Mouse (Mus musculus): ENCODE data around the gene Hacd1.

Gene Hacd1

GRCm38 (mm10) chr2:14005121-14005520, 50.8 kb downstream of the Hacd1 start:
- no peak for DNase-seq (ENCODE audit: low read depth, low spot score)

GRCm38 (mm10) chr2:13960136-13960535, 95.8 kb downstream of the Hacd1 start:
- DNase-seq (ENCODE audit: low read depth, low spot score): no peak

GRCm38 (mm10) chr2:13956463-13956862, 99.5 kb downstream of the Hacd1 start:
- no peak for DNase-seq (ENCODE audit: low read depth, low spot score)

GRCm38 (mm10) chr2:13938118-13938517, 117.8 kb downstream of the Hacd1 start:
- DNase-seq (ENCODE audit: low read depth, low spot score): peak; percentile 40

- no peak for DNase-seq (ENCODE audit: low read depth, low spot score)
Observed at GRCm38 (mm10) chr2:13935343-13935742, 120.6 kb downstream of the Hacd1 start.

- no peak for DNase-seq (ENCODE audit: low read depth, low spot score)
Observed at GRCm38 (mm10) chr2:13932253-13932652, 123.7 kb downstream of the Hacd1 start.

GRCm38 (mm10) chr2:13930724-13931123, 125.2 kb downstream of the Hacd1 start:
- no peak for DNase-seq (ENCODE audit: low read depth, low spot score)

GRCm38 (mm10) chr2:13888568-13888967, 167.4 kb downstream of the Hacd1 start:
- no peak for DNase-seq (ENCODE audit: low read depth, low spot score)

- DNase-seq (ENCODE audit: low read depth, low spot score): peak; percentile 17
Observed at GRCm38 (mm10) chr2:13857461-13857860, 198.5 kb downstream of the Hacd1 start.

- DNase-seq (ENCODE audit: low read depth, low spot score): peak; percentile 52
Observed at GRCm38 (mm10) chr2:13855510-13855909, 200.4 kb downstream of the Hacd1 start.

- DNase-seq (ENCODE audit: low read depth, low spot score): no peak
Observed at GRCm38 (mm10) chr2:13836310-13836709, 219.6 kb downstream of the Hacd1 start.

GRCm38 (mm10) chr2:13834989-13835388, 220.9 kb downstream of the Hacd1 start:
- DNase-seq (ENCODE audit: low read depth, low spot score): no peak

GRCm38 (mm10) chr2:13816645-13817044, 239.3 kb downstream of the Hacd1 start:
- no peak for DNase-seq (ENCODE audit: low read depth, low spot score)

- no peak for DNase-seq (ENCODE audit: low read depth, low spot score)
Observed at GRCm38 (mm10) chr2:13808593-13808992, 247.3 kb downstream of the Hacd1 start.

- DNase-seq (ENCODE audit: low read depth, low spot score): no peak
Observed at GRCm38 (mm10) chr2:13808008-13808407, 247.9 kb downstream of the Hacd1 start.

GRCm38 (mm10) chr2:13806120-13806519, 249.8 kb downstream of the Hacd1 start:
- DNase-seq (ENCODE audit: low read depth, low spot score): peak; percentile 16

GRCm38 (mm10) chr2:13800639-13801038, 255.3 kb downstream of the Hacd1 start:
- no peak for DNase-seq (ENCODE audit: low read depth, low spot score)
